Mouse (Mus musculus): Measurements from ENCODE around the gene Slc12a8. TPM values are rescaled to one million over a fixed set of nuclear protein-coding genes. Genes with fewer than 3 reads are reported as not detected.

The Slc12a8 gene
- polyA plus RNA-seq, 2 experiments from 2014 or later = 5.0 to 7.0 TPM

GRCm38 (mm10) chr16:33584455-33585082 is 67.4 kb downstream of the Slc12a8 start:
- peak; percentile 80 for ATAC-seq

GRCm38 (mm10) chr16:33585083-33585460 is 67.9 kb downstream of the Slc12a8 start:
- no peak for ATAC-seq

GRCm38 (mm10) chr16:33587283-33588127 is 70.4 kb downstream of the Slc12a8 start:
- no peak for ATAC-seq

- no peak for ATAC-seq
Measured at GRCm38 (mm10) chr16:33588845-33589244, 71.7 kb downstream of the Slc12a8 start.

GRCm38 (mm10) chr16:33590438-33590837 is 73.3 kb downstream of the Slc12a8 start:
- no peak for ATAC-seq

GRCm38 (mm10) chr16:33591390-33592067 is 74.4 kb downstream of the Slc12a8 start:
- peak; percentile 39 for ATAC-seq

- ATAC-seq = no peak
Measured at GRCm38 (mm10) chr16:33592286-33592685, 75.2 kb downstream of the Slc12a8 start.

GRCm38 (mm10) chr16:33593467-33593866 is 76.3 kb downstream of the Slc12a8 start:
- ATAC-seq = no peak

GRCm38 (mm10) chr16:33594037-33594771 is 77.1 kb downstream of the Slc12a8 start:
- ATAC-seq = no peak

GRCm38 (mm10) chr16:33595235-33595769 is 78.2 kb downstream of the Slc12a8 start:
- ATAC-seq = no peak

GRCm38 (mm10) chr16:33596213-33596612 is 79.1 kb downstream of the Slc12a8 start:
- ATAC-seq = no peak

GRCm38 (mm10) chr16:33600216-33600615 is 83.1 kb downstream of the Slc12a8 start:
- peak; percentile 58 for ATAC-seq

- ATAC-seq = no peak
Measured at GRCm38 (mm10) chr16:33601299-33601698, 84.2 kb downstream of the Slc12a8 start.

- ATAC-seq = no peak
Measured at GRCm38 (mm10) chr16:33605647-33606596, 88.8 kb downstream of the Slc12a8 start.

- peak; percentile 94 for ATAC-seq
Measured at GRCm38 (mm10) chr16:33606691-33607532, 89.8 kb downstream of the Slc12a8 start.

GRCm38 (mm10) chr16:33609554-33609953 is 92.4 kb downstream of the Slc12a8 start:
- ATAC-seq = no peak

- no peak for ATAC-seq
Measured at GRCm38 (mm10) chr16:33610466-33610865, 93.3 kb downstream of the Slc12a8 start.

GRCm38 (mm10) chr16:33611291-33611690 is 94.2 kb downstream of the Slc12a8 start:
- no peak for ATAC-seq

- ATAC-seq = no peak
Measured at GRCm38 (mm10) chr16:33612056-33612770, 95.1 kb downstream of the Slc12a8 start.

GRCm38 (mm10) chr16:33615986-33616385 is 98.9 kb downstream of the Slc12a8 start:
- no peak for ATAC-seq
